Mouse (Mus musculus) heart, adult 2 months (tissue): ENCODE measurements at regions not wholly inside any gene's neighbourhood (a gene's known extent, or its start where the extent isn't known, plus 50 kb on each side); places are given as distances from the start of the nearest gene placed in this dataset.
"Not testable (repeated sequence)": the region's sequence is repeated elsewhere in the genome, so short reads cannot be mapped to it uniquely, and the experiment has no call there.

Experiments used
- DNase-seq, 2 experiments: peaks; one replicate each; pipeline ENCODE4 v3.0.0; 2021
- H3K27ac ChIP-seq: fragments of 200-600 bp; 2 replicates; pipeline ENCODE4 v1.8.1; 2022
- H3K27me3 ChIP-seq: fragments of 200-500 bp; 2 replicates; pipeline ENCODE4 v1.6.1; 2012; ENCODE audit warnings: mild to moderate bottlenecking, low read length, inconsistent platforms, mixed read lengths; ENCODE audit not compliant: control insufficient read depth, insufficient read depth
- H3K36me3 ChIP-seq: fragments of 200-500 bp; 2 replicates; pipeline ENCODE4 v1.6.1; 2012; ENCODE audit warnings: low read length, inconsistent platforms; ENCODE audit not compliant: control insufficient read depth, insufficient read depth
- H3K4me1 ChIP-seq: fragments of 200-500 bp; 2 replicates; pipeline ENCODE4 v1.6.1; 2011; ENCODE audit warnings: low read length; ENCODE audit not compliant: control insufficient read depth, insufficient read depth
- H3K4me3 ChIP-seq: fragments of 200-600 bp; 2 replicates; pipeline ENCODE4 v1.8.1; 2022
- H3K79me2 ChIP-seq: fragments of 200-500 bp; replicated peaks from 2 replicates; pipeline ENCODE4 v1.6.1; 2012; ENCODE audit warnings: mild to moderate bottlenecking, inconsistent platforms, low read length, moderate library complexity, mixed read lengths; ENCODE audit not compliant: control insufficient read depth, insufficient read depth
- H3K9ac ChIP-seq: fragments of 200-500 bp; 2 replicates; pipeline ENCODE4 v1.6.1; 2012; ENCODE audit warnings: low read depth, mild to moderate bottlenecking, control low read depth, inconsistent platforms, low read length, mixed read lengths
- CTCF ChIP-seq: fragments of 200-600 bp; IDR thresholded peaks from 2 replicates; pipeline ENCODE4 v1.8.1; 2022; ENCODE audit warnings: antibody characterized with exemption, mild to moderate bottlenecking, moderate library complexity
- EP300 ChIP-seq: fragments of 200-500 bp; IDR thresholded peaks from 2 replicates; pipeline ENCODE4 v1.6.1; 2011; ENCODE audit warnings: low read depth, low read length, control low read depth; ENCODE audit not compliant: insufficient read depth
- POLR2A ChIP-seq: fragments of 200-500 bp; IDR thresholded peaks from 2 replicates; pipeline ENCODE4 v1.6.1; 2011; ENCODE audit warnings: mild to moderate bottlenecking, low read depth, low read length, control low read depth; ENCODE audit not compliant: insufficient read depth
- WGBS: fragments of 180-500 bp; shearing (Covaris S2); methylation state at CpG from one replicate; pipeline ENCODE4 v1.1.7; 2018; 5-methylcytosine and 5-hydroxymethylcytosine counted together
- intact Hi-C: fragments of 180-260 bp; cut with DNase I; formaldehyde crosslinking; loops from one replicate; pipeline ENCODE4 v1.15.1; 2025

DNA sequence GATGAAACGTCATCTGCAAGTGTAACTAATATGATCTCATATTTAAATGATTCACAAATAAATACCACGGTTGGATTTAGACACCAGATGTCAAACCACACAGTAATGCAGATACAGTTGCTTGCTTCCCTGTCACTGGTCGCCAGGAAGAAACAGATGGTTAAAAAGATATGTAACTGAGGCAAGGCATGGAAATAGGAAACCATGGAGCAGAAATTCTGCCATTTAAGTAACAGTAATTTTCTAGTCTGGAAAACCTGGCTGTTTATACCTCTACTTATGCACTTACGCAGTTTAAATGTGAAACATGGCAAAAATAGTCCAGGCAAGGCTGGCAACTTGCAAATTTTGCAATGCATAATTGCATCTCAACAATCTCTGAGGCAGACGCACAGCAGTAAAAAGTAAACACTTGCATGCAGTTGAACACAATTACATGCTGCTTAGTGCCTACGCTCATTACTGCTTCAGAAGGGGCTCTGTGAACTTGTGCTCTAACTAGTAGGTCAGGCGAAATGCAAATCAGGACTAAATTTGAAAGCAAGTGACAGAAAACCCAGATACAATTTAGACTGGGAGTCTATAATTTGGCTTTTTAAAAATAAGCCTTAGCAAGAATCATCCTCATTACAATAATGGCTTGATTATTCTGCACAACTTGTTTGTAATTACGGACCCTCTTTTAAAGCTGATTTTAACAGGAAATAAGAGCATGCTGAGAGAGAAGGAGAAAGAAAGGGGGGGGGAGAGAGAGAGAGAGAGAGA lies 102.6 kb downstream of the Naa11 start:
- no peaks in the 10 kb centered on the region for H3K4me1 ChIP-seq
- no peak for TF ChIP-seq POLR2A
- TF ChIP-seq CTCF = no peak
- TF ChIP-seq EP300 = no peak
- H3K79me2 ChIP-seq = no peaks in the 10 kb centered on the region
- H3K27me3 ChIP-seq = no peaks in the 10 kb centered on the region
- 72% methylated on average over 8 of the region's 8 CpGs for WGBS
- intact Hi-C loops = no loop called here
- no peak overlapping the region for H3K4me3 ChIP-seq
- H3K9ac ChIP-seq = no peak overlapping the region
- no peak for DNase-seq
- H3K36me3 ChIP-seq = no peaks in the 10 kb centered on the region
- H3K27ac ChIP-seq = no peak overlapping the region

DNA sequence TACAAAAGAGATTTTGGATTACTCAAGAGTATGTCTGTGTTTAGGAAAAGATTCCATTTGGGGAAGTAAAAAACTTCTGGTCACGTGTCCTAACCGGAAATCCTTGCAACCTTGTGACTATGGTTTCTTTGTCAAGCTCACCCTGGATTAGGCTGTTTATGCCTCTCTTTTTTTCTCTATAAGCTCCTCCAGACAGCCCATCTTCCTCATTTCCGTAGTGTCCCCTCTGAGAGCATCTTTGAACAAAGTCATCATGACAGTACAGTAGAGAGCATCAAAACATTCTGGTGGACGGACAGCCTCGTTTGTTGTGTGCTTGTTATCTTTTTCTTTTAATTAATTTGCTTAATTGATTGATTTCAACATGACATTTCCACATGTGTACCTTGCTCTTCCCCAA lies 112.7 kb downstream of the Naa11 start:
- Histone ChIP-seq H3K36me3 (no peaks in the 10 kb centered on the region), H3K9ac (no peak overlapping the region), H3K27me3 (no peaks in the 10 kb centered on the region), H3K79me2 (no peaks in the 10 kb centered on the region), H3K4me1 (no peaks in the 10 kb centered on the region), H3K4me3 (no peak overlapping the region), H3K27ac (no peak overlapping the region)
- 81% methylated on average over 5 of the region's 5 CpGs for WGBS
- intact Hi-C loops = no loop called here
- no peak for TF ChIP-seq EP300
- no peak for TF ChIP-seq POLR2A
- no peak for TF ChIP-seq CTCF
- no peak for DNase-seq

DNA sequence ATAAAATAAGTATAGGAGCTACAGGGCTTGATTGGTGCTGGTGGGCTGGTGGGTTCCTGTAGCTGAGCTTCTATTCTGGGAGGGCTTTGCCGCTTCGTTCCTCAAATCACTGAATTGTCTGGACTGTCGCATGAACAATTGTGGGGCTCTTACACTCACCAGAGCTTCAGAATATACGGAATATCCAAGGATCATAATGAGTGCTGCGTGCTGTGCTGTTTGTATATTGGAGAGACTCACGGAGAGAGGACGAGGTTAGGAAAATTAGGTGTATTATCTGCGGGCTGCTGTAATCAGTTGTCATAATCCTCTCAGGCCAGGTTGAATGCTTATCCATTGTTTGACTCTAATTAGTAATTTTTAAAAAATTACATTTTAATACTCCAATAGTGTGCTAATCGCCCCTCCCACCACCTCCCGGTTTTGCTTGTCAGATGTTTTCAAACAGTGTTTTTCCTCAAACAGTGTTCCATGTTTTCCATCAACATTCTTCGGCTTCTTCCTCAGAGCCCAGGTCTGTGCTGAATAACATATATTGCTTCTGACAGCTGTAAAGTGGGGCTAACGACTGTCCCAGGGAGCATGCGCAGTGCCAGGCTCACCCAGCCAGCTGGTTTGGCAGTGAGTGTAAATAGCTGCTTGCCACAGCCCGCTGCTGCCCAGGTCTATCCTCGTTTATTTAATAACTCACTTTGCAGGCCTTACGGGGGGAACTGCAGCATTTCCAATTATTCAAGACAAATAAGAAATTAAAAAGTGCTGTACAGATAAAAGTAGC lies 114.2 kb downstream of the Naa11 start:
- no peaks in the 10 kb centered on the region for H3K4me1 ChIP-seq
- no peak overlapping the region for H3K4me3 ChIP-seq
- TF ChIP-seq POLR2A (no peak), EP300 (no peak), CTCF (no peak)
- H3K9ac ChIP-seq = no peak overlapping the region
- intact Hi-C loops = no loop called here
- no peak overlapping the region for H3K27ac ChIP-seq
- no peak for DNase-seq
- 76% methylated on average over 16 of the region's 16 CpGs for WGBS
- H3K79me2 ChIP-seq = no peaks in the 10 kb centered on the region
- no peaks in the 10 kb centered on the region for H3K27me3 ChIP-seq
- H3K36me3 ChIP-seq = no peaks in the 10 kb centered on the region

DNA sequence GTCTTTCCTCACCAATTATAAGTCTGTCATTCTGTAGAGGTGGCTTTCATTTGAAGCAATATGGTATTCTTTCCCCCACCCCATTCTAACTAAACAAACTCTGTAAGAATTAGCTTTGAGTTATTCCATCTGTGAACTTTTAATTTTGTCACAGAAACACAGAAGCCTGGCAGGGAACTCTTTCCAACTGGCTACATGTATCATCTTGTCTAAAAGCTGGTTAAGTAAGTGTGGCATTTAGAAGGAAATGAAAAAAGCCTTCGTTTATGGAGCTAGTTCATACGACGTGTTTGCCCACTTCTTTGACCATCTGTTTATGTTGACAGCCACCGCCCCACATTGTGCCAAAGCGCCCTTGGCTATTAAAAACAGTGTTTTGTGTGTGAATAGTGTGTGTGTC lies 115.5 kb downstream of the Naa11 start:
- DNase-seq = no peak
- intact Hi-C loops = no loop called here
- Histone ChIP-seq H3K36me3 (no peaks in the 10 kb centered on the region), H3K27ac (no peak overlapping the region), H3K4me3 (no peak overlapping the region), H3K79me2 (no peaks in the 10 kb centered on the region), H3K4me1 (no peaks in the 10 kb centered on the region), H3K27me3 (no peaks in the 10 kb centered on the region), H3K9ac (no peak overlapping the region)
- WGBS = 85% methylated on average over 5 of the region's 5 CpGs
- TF ChIP-seq EP300 (no peak), POLR2A (no peak), CTCF (no peak)

DNA sequence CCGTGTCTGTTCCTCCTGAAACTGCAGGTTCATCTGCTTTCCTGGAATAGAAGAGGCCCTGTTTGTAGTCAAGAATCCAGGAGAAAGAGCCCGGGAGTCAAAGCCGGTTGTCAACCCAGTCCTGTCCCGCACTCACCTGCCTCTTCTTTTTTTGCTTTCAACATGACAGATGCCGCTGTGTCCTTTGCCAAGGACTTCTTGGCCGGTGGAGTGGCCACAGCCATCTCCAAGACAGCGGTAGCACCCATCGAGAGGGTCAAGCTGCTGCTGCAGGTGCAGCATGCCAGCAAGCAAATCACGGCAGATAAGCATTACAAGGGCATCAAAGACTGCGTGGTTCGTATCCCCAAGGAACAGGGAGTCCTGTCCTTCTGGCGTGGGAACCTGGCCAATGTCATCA lies 127.5 kb downstream of the Naa11 start:
- DNase-seq, H3K4me3 ChIP-seq, intact Hi-C loops, H3K4me1 ChIP-seq, H3K27ac ChIP-seq, H3K36me3 ChIP-seq, H3K27me3 ChIP-seq, H3K9ac ChIP-seq, H3K79me2 ChIP-seq: not testable (repeated sequence)
- 70% methylated on average over 12 of the region's 12 CpGs for WGBS

DNA sequence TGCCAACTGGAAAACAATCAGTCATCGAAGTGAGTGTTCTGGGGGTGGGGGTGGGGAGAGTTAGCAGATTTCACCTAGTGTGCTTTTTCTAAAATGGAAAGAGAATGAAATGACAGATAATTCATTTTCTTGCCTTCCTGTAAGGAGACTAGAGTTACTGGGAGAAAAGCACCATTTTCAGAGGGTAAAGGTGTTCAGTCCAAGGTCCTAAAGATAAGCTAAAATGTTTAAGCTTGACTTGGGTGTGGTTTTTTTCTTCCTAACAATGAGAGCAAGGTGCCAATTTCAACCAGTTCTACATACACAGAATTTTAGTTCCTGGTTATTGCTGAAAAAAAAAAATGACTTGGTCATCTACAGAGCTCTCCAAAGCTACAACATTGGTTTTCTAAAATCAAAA lies 135.1 kb downstream of the Naa11 start:
- Histone ChIP-seq H3K79me2 (no peaks in the 10 kb centered on the region), H3K9ac (no peak overlapping the region), H3K27me3 (no peaks in the 10 kb centered on the region), H3K4me1 (no peaks in the 10 kb centered on the region), H3K4me3 (no peak overlapping the region), H3K27ac (no peak overlapping the region), H3K36me3 (no peaks in the 10 kb centered on the region)
- TF ChIP-seq CTCF (no peak), POLR2A (no peak), EP300 (no peak)
- no peak for DNase-seq
- WGBS = 50% methylated on average over 1 of the region's 1 CpGs
- intact Hi-C loops = no loop called here
